Mouse (Mus musculus): Measurements from ENCODE around the gene Txndc5. TPM values are rescaled to one million over a fixed set of nuclear protein-coding genes. Genes with fewer than 3 reads are reported as not detected.

Gene Txndc5
- polyA plus RNA-seq, 1 experiment from 2014 or later, result 82.2 TPM

DNA sequence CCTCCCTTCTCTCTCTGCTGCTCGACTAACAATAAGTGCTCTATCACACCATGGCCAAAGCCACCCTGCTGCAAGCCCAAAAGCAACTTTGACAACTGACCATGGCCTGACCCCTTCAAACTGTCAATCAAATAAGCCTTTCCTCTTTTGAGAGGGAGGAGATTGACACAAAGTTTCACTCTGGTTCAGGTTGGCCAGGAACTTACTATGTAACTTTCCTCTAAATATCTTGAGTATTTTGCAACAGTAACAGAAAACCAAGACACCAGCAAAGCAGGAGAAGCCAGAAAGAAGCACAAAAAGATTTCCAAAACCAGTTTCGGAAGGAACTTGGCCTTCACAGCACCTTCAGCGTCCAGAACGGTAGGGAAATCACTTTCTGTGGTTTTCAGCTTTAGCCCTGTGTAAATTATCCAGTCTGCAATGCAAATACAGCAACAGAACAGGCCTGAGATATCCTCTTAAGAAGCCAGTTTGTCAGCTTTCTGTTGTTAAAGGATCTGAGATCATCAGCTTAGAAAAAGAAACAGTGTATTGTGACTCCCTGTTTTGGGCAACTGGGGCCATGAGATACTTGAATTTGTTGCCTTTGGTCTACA lies 6.5 kb downstream of the Txndc5 start:
- H3K36me3 ChIP-seq (replicated peaks), result peaks cover 9% of the 10 kb centered on the region; the same call in 1 of the 2 replicates
- no peak overlapping the region for H3K9ac ChIP-seq
- ATAC-seq (replicated peaks), result no peak
- no peaks in the 10 kb centered on the region for H3K9me3 ChIP-seq
- H3K27me3 ChIP-seq (replicated peaks), result no peaks in the 10 kb centered on the region
- peaks cover 13% of the 10 kb centered on the region for H3K4me1 ChIP-seq
- no peak overlapping the region for H3K4me3 ChIP-seq
- H3K27ac ChIP-seq, result no peak overlapping the region
- WGBS, result 78% methylated on average over 4 of the region's 4 CpGs
- H3K4me2 ChIP-seq, result no peak overlapping the region

DNA sequence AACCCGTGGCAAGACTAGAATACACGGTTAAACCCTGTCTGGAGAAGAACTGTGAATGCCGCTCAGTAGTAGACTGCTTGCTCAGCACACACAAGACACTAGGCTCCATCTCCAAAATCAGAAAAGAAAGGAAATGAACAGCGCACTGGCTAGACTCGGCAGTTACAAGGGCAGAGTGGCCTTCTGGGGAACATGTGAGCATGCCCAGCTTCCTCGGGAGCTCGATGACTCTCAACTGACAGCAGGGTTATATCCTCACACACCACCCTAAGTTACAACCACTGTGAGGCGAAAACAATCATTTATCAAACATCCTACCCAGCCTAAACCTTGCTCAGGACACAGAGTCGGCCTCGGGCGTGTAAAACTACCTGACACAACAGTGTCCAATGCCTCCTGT lies 8.3 kb downstream of the Txndc5 start:
- ATAC-seq (replicated peaks), result no peak
- 93% methylated on average over 11 of the region's 11 CpGs for WGBS
- H3K36me3 ChIP-seq (replicated peaks), result peaks cover 15% of the 10 kb centered on the region; the same call in 1 of the 2 replicates

DNA sequence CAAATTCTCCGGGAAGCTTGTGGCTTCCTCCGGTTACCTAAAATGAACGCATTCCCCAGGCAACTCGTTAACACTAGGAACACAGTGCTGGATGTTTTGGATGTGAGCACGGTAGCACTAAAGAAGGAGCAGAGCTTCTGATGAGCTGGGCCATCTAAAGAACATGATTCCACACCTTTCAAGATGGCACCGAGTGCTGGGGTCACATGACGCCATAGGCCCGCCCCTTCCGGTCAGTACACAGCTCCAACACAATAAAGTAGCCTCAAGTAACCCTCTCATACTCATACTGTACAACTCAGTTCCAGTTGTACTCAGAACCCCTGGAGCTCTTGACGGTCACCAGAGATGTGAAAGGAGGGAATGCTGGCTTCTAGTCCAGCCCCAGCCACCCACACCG lies 12.0 kb downstream of the Txndc5 start:
- no peak overlapping the region for H3K27ac ChIP-seq
- H3K4me2 ChIP-seq, result no peak overlapping the region
- H3K27me3 ChIP-seq (replicated peaks), result no peaks in the 10 kb centered on the region
- no peak for ATAC-seq (replicated peaks)
- WGBS, result 93% methylated on average over 11 of the region's 11 CpGs
- no peak overlapping the region for H3K9ac ChIP-seq
- H3K36me3 ChIP-seq (replicated peaks), result peaks cover 22% of the 10 kb centered on the region; the same call in 1 of the 2 replicates
- H3K4me1 ChIP-seq, result no peaks in the 10 kb centered on the region
- no peak overlapping the region for H3K4me3 ChIP-seq
- H3K9me3 ChIP-seq, result no peaks in the 10 kb centered on the region

More for the DNA sequence above, 8.3 kb downstream of the Txndc5 start:
- Histone ChIP-seq H3K4me2 (no peak overlapping the region), H3K9me3 (no peaks in the 10 kb centered on the region), H3K27ac (no peak overlapping the region), H3K4me3 (no peak overlapping the region), H3K4me1 (no peaks in the 10 kb centered on the region), H3K27me3 (replicated peaks) (no peaks in the 10 kb centered on the region), H3K9ac (no peak overlapping the region)

DNA sequence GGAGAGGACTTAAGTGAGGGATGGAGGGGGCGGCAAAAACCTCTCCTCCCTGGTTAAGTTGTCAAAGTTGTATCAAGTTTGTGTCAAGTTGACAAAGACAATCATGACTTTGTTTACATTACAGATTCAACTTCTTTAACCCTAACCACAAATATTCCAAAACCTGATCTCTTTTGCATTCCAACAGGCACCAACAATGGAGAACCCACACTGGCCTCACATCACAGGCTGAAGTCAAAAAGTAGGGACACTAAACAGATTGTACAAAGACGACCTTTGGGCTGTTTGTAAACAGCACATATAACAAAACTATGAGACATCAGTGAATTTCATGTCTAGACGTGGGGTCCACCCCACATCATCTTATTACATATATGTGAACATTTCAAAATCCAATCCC lies 12.8 kb downstream of the Txndc5 start:
- no peak for ATAC-seq (replicated peaks)
- Histone ChIP-seq H3K27ac (no peak overlapping the region), H3K36me3 (replicated peaks) (peaks cover 22% of the 10 kb centered on the region; the same call in 1 of the 2 replicates), H3K4me3 (no peak overlapping the region), H3K27me3 (replicated peaks) (no peaks in the 10 kb centered on the region), H3K9me3 (no peaks in the 10 kb centered on the region), H3K4me2 (no peak overlapping the region), H3K9ac (no peak overlapping the region), H3K4me1 (no peaks in the 10 kb centered on the region)
- WGBS, result 85% methylated on average over 3 of the region's 3 CpGs

DNA sequence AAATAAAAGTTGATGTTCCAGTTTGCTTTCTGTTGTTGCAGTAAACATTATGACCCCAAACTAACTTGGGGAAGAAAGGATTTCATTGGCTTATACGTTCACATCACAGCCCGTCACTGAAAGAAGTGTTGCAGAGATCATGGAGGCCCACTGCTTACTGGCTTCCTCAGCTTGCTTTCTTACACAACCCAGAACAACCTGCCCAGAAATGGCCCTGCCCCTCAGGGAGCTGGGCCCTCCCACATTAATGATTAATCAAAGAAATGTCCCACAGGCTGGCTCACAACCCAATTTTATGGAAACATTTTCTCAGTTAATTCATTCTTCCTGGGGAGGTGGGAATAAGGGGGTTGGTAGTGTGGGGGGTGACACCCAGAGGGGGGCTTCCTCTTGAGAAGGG lies 13.2 kb downstream of the Txndc5 start:
- Histone ChIP-seq H3K9ac (no peak overlapping the region), H3K27me3 (replicated peaks) (no peaks in the 10 kb centered on the region), H3K27ac (no peak overlapping the region), H3K9me3 (no peaks in the 10 kb centered on the region), H3K4me1 (no peaks in the 10 kb centered on the region), H3K4me3 (no peak overlapping the region), H3K36me3 (replicated peaks) (peaks cover 22% of the 10 kb centered on the region; the same call in 1 of the 2 replicates), H3K4me2 (no peak overlapping the region)
- WGBS, result 90% methylated on average over 2 of the region's 2 CpGs
- no peak for ATAC-seq (replicated peaks)

DNA sequence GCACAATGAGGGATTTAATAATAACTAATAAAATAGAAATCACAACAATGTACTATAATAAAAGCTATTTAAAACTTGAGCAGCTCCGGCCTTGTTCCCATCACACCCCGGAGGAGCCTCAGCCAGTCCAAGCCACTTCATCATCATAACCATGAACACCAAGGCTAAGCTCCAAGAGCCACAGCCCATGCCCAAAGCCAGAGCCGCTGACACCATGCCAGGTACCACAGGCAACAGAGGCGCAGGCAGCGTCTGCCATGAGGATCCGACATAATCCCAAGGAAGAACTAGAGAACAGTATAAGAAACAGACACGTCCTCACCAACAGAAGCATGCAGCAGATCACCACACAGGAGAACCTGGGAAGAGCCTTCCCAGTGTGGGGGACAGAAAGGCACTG lies 14.7 kb downstream of the Txndc5 start:
- 96% methylated on average over 7 of the region's 7 CpGs for WGBS
- no peak for ATAC-seq (replicated peaks)
- Histone ChIP-seq H3K27me3 (replicated peaks) (no peaks in the 10 kb centered on the region), H3K9ac (no peak overlapping the region), H3K4me1 (no peaks in the 10 kb centered on the region), H3K27ac (no peak overlapping the region), H3K9me3 (no peaks in the 10 kb centered on the region), H3K36me3 (replicated peaks) (peaks cover 19% of the 10 kb centered on the region; the same call in 1 of the 2 replicates), H3K4me2 (no peak overlapping the region), H3K4me3 (no peak overlapping the region)

DNA sequence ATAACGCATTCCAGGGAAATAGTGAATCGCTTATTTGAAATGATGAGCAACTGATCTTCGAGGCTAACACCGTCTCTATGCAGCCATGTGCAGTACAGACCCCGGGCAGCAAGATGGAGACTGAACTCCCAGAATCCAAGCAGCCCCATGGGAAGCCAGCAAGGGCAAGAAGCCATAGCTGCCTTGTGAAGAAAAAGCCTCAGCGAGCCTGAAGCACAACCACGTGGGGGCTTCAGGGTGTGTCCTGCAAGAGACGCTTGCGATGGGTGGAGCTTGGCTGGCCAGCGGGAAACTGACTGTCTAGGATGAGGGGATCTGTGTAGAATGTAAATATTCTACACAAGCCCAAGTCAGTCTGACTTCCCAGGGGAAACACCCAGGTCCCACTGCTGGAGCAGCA lies 16.6 kb downstream of the Txndc5 start:
- Histone ChIP-seq H3K27me3 (replicated peaks) (no peaks in the 10 kb centered on the region), H3K4me2 (no peak overlapping the region), H3K27ac (no peak overlapping the region), H3K4me1 (no peaks in the 10 kb centered on the region), H3K36me3 (replicated peaks) (peaks cover 15% of the 10 kb centered on the region), H3K9me3 (no peaks in the 10 kb centered on the region), H3K9ac (no peak overlapping the region), H3K4me3 (no peak overlapping the region)
- 88% methylated on average over 10 of the region's 10 CpGs for WGBS
- no peak for ATAC-seq (replicated peaks)

DNA sequence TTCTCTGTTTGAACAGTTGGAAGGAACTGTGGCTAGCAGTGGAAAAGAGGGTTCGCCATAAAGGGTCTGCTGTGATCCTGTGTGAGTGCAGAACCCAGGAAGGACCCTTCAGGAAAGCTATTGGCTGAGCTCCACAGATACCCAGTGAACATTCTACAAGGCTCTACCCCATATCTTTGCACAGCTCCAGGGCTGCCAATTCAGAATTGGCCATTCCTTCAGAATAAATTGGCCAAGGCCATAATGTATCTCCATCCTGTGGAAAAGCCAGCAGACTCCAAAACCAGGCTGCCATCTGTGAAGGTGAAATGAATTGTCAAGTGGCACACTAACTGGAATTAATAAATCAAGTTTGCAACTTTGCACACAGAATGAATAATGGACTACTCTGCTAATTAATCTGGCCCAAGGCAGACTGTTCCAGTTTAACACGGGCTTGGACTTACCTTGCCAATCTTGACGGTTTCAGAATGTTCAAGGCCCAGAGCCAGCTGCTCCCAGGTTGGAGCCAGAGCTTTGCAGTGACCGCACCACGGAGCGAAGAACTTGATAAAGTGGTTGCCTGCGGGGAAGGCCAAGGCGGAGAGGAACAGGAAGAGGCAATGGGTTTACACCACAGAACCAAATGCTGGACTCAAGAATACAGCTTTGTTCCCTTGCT lies 18.8 kb downstream of the Txndc5 start:
- Histone ChIP-seq H3K4me1 (no peaks in the 10 kb centered on the region), H3K9me3 (no peaks in the 10 kb centered on the region), H3K4me3 (no peak overlapping the region), H3K4me2 (no peak overlapping the region), H3K36me3 (replicated peaks) (peaks cover 11% of the 10 kb centered on the region), H3K27ac (no peak overlapping the region), H3K9ac (no peak overlapping the region), H3K27me3 (replicated peaks) (no peaks in the 10 kb centered on the region)
- ATAC-seq (replicated peaks), result no peak
- 92% methylated on average over 8 of the region's 8 CpGs for WGBS

DNA sequence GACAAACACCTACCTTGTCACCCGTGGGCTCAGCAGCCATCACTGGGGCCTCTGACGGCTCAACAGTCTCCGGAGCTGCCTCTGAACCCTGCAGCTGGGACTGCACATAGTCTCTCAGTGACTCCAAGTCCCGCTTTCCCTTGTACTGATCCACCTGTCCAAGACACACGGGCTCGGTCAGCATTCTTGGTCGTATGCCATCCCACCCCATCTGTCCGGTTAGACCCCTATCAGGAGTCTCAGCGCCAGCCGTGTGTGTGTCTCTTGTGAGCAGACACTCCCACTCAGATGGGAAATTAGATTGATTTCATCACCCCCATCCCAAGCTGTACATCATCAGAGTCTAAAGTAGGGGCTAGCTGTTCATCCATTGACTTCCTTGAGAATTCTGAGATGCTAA lies 21.7 kb downstream of the Txndc5 start:
- Histone ChIP-seq H3K9me3 (no peaks in the 10 kb centered on the region), H3K27me3 (replicated peaks) (no peaks in the 10 kb centered on the region), H3K4me3 (no peak overlapping the region), H3K36me3 (replicated peaks) (peaks cover 6% of the 10 kb centered on the region; the same call in 1 of the 2 replicates), H3K9ac (no peak overlapping the region), H3K4me2 (no peak overlapping the region), H3K27ac (no peak overlapping the region), H3K4me1 (no peaks in the 10 kb centered on the region)
- WGBS, result 93% methylated on average over 10 of the region's 10 CpGs
- ATAC-seq (replicated peaks), result no peak

DNA sequence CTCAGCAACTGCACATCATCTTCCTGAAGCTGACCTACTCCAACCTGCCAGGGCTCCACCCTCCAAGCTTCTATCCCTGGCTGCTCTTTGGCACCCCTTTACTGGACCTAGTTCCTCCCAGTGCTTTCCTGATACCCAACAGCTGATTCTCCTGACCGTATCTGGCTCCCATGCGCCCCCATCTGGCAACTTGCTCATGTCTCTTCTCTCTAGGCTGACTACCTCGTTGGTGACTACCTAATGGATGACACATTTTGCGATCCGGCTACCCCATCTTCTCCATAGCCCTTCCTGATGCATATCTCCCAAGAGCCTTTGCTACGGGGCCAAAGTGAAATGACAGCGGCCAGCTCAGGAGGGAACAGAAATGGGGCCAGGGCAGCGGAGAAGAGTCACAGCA lies 22.3 kb downstream of the Txndc5 start:
- no peak overlapping the region for H3K4me2 ChIP-seq
- no peak overlapping the region for H3K27ac ChIP-seq
- H3K4me1 ChIP-seq, result no peaks in the 10 kb centered on the region
- no peak for ATAC-seq (replicated peaks)
- H3K36me3 ChIP-seq (replicated peaks), result peaks cover 5% of the 10 kb centered on the region
- no peak overlapping the region for H3K4me3 ChIP-seq
- H3K9ac ChIP-seq, result no peak overlapping the region
- no peaks in the 10 kb centered on the region for H3K9me3 ChIP-seq
- WGBS, result 81% methylated on average over 8 of the region's 8 CpGs
- H3K27me3 ChIP-seq (replicated peaks), result no peaks in the 10 kb centered on the region

DNA sequence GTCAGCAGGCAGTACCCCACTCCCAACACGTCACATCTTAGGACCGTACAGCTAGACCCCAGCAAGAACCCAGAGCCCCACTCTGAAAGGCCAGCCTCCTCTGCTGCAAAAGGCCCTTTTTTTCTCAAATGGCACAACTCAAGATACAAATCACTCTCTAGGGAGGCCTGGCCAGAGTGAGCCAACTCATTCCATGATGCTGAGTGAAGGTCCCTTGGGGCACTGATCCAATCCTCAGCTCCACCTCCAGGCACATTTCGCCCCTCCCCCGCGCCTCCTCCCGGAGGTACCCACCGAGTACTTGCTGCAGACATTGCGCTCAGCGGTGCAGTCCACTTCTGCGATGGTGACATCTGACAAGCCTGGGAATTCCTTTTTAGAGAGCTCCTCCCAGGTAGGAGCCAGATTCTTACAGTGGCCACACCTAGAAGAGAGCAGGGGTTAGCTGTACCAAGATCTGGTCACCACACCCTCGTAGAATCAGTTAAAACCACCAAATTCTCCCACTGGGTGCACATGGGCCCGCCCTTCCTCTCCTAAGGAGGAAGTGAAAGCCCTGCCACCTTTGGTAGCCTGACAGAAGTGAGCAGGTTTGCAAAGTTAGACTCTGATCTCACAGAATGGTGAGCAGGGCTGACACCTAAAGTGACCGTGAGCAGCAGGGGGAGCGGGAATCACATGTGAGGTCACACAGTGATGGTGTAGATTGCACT lies 25.3 kb downstream of the Txndc5 start:
- Histone ChIP-seq H3K9ac (no peak overlapping the region), H3K4me3 (no peak overlapping the region), H3K36me3 (replicated peaks) (peaks cover 19% of the 10 kb centered on the region), H3K4me2 (no peak overlapping the region), H3K9me3 (no peaks in the 10 kb centered on the region), H3K4me1 (no peaks in the 10 kb centered on the region), H3K27ac (no peak overlapping the region), H3K27me3 (replicated peaks) (no peaks in the 10 kb centered on the region)
- ATAC-seq (replicated peaks), result no peak
- 88% methylated on average over 14 of the region's 14 CpGs for WGBS

DNA sequence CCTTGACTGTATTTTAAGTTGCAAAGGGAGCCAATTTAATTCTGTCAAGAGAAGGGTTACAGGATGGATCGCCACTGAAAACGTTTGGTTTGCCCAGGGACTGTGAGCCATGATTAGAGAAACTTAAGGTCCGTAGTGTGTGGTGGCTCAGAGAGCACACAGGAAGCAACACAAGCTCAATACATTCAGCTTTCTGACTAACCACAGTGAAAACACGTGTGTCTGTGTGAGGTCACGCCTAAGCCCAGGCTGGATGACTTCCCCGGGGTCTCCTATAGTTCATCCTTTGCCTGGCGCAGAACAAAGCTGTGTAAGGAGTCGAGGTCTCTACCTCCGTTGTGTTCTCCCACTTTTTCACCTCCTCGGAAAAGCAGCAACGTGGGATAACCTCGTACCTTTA lies 27.3 kb downstream of the Txndc5 start:
- H3K4me1 ChIP-seq, result no peaks in the 10 kb centered on the region
- ATAC-seq (replicated peaks), result no peak
- H3K4me3 ChIP-seq, result no peak overlapping the region
- WGBS, result 92% methylated on average over 12 of the region's 12 CpGs
- no peak overlapping the region for H3K9ac ChIP-seq
- H3K4me2 ChIP-seq, result no peak overlapping the region
- H3K9me3 ChIP-seq, result no peaks in the 10 kb centered on the region
- H3K36me3 ChIP-seq (replicated peaks), result peaks cover 15% of the 10 kb centered on the region
- H3K27me3 ChIP-seq (replicated peaks), result no peaks in the 10 kb centered on the region
- H3K27ac ChIP-seq, result no peak overlapping the region

Measured in midbrain, embryonic 15.5 days (tissue).